Mouse (Mus musculus): ENCODE results near the gene Wfdc21.
A peak's percentile ranks its signal among the peaks of the same experiment; 100 is the strongest.

Gene Wfdc21

DNA sequence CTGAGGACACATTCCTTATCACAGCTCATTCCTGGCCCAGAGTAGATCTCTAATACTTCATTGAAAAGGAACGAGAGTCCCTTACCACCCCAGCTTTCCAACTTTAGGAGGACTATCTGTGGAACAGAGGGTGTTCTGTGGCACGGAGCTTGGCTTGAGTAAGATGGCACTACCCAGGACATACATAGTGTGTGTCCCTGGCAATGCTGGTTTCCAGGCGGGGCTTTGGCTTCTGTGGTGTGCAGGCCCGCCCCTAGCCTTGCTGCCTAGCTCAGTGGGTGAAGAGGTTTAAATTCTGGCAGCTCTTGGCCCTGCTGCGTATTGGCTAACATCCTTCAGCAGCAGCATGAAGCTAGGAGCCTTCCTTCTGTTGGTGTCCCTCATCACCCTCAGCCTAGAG is at the start of gene Wfdc21:
Wfdc21 (plus strand) TSS at position 260 of the 400 bp plus-strand sequence.
- DNase-seq (ENCODE audit: low spot score): no peak

DNA sequence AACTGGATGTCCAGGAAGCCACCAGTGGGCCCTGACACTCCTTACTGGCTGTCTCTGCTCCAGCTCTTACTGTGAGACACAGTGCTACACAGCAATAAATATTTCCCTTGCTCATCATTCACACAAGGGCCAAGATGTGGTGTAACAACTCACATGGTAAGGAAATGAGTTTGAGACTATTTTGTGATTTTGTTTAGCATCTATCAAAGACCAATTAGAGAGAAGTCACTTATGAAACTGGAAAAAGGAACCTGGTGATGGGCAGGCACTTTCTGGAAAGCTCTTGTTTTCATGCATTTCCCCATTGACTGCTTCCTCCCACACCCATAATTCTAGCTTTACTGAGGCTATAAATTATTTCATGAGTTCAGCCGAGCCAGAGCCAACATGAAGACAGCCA is 43.0 kb upstream of the Wfdc21 start, which contains the start of gene Wfdc17:
Wfdc17 (plus strand) TSS at position 287 of the 400 bp plus-strand sequence.
- no peak for DNase-seq (ENCODE audit: low spot score)

GRCm38 (mm10) chr11:83708715-83709114 is 38.0 kb upstream of the Wfdc21 start, which contains the start of gene Wfdc18:
Gene Wfdc18, plus strand, starts transcription at chr11:83709015.
- no peak for DNase-seq (ENCODE audit: low spot score)

DNA sequence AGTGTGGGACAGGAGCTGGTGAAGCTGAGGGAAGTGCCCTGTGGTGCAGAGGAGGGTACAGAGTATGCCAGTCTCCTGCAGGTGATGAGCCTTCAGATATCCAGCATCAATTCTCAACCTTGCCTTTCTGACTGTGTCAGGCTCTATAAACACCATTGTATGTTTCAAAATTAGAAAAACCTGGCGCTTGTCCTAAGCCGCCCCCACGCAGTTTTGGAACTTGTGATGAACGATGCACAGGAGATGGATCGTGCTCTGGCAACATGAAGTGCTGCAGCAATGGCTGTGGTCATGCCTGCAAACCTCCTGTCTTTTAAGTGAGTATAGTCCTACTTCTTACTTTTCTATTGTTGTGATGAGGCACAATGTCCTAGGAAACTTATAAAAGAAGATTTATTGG is 37.1 kb upstream of the Wfdc21 start:
- no peak for DNase-seq (ENCODE audit: low spot score)

- DNase-seq (ENCODE audit: low spot score): no peak
Measured at GRCm38 (mm10) chr11:83712671-83713070, 34.1 kb upstream of the Wfdc21 start.

DNA sequence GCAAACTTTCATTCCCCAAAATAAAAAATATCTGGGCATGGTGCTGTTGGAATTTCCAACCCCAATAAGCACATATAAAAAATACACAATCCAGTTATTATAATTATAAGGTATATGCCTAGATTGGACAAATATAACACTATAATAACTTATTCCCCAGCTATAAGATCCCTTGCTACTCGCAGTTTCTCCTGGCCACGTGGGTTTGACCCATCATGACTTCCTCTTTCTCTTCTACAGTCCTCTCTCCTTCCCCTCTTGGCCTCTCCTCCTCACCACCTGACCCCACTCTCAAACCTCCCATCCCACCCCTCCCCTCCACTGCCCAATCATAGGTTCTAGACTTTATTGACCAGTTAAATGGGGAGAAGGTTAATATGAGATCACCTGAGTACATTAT is 32.8 kb upstream of the Wfdc21 start:
- no peak for DNase-seq (ENCODE audit: low spot score)

DNA sequence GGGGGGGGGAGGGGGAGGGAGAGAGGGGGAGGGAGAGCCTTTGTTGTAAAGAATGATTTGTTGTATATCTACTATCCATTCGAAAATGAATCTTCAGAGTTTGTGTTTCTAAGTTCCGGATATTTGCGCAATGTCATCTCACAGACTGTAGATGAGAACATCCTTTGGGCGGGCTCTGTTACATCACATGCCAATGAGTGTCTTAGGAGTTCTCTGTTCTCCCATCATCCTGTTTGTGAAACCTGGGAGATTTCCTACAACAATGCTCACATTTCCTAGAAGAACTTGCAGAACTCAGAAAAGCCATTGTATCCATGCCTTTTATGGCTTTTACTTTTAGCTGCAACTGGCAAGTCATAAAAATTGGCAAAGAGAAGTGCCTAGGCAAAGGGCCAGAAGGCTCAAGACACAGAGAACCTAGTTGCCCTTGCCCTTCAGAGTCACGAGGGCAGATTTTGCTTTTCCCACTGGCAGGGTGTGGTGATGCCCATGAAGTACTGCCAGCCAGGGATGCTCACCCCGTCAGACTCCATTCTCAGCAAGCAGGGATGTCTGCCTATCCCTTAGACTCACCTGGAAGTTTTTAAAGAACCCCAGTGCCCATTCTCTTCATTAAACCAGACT is 29.6 kb upstream of the Wfdc21 start:
- DNase-seq (ENCODE audit: low spot score): no peak

GRCm38 (mm10) chr11:83720766-83721165 is 26.0 kb upstream of the Wfdc21 start:
- no peak for DNase-seq (ENCODE audit: low spot score)

GRCm38 (mm10) chr11:83728757-83729432 is 17.8 kb upstream of the Wfdc21 start:
- DNase-seq (ENCODE audit: low spot score): no peak

DNA sequence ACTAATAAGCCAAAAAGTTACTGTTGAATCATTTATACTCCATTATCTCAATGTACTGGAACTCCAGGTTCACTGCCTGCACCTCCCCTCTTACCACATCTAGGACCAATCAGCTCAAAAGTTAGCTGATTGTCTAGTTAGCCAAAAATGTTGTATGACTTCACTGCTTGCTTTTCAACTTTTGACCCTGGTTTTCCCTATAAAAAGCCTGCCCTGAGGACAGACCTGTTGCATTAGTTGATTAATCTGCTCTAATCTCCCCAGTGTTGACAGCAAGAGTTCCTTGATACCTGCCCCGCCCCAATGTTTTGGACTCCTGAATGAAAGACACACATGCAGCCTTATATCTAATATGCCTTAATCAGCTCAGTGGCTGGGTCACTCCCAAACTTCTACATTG is 15.6 kb upstream of the Wfdc21 start:
- DNase-seq (ENCODE audit: low spot score): peak; percentile 29

GRCm38 (mm10) chr11:83733071-83733640 is 13.6 kb upstream of the Wfdc21 start:
- DNase-seq (ENCODE audit: low spot score): no peak

DNA sequence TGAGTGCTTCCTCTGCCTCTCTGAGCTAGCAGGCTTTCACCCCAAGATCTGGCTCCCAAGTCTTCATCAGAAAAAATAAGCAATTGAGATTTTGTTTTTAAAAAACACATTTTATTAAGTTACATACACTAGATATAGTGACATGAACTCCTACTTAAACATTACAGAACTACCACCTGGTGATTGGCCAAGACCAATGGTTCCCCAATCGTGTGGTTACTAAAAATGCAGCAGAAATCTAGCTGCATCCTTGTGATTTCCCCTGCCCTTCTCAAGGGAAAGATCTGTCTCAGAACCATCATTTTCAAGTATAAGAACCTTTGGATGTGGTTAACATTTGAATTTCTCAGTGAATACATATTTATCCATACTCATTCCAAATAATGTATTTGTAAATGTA is 12.5 kb upstream of the Wfdc21 start:
- no peak for DNase-seq (ENCODE audit: low spot score)

DNA sequence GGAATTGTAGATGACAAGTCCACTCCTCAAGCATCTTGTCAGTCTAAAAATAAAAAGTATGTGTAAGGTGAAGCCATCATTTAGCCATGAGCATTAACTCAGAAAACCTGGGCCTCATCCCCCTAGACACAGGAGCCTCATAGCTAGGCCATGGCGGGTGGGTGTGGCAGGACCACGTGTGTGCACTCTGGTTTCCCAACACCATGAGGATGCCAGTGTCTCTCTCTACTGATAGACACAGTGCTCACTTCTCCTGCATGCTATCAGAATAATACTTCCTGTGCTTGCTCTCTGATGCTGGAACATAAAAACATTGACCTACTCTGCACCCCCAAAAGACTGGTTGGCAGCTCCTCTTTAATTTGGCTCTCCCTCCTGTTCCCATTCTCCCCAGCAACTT is 10.9 kb upstream of the Wfdc21 start:
- no peak for DNase-seq (ENCODE audit: low spot score)

- no peak for DNase-seq (ENCODE audit: low spot score)
Measured at GRCm38 (mm10) chr11:83737109-83737558, 9.6 kb upstream of the Wfdc21 start.

GRCm38 (mm10) chr11:83739241-83739640 is 7.5 kb upstream of the Wfdc21 start:
- peak; percentile 84 for DNase-seq (ENCODE audit: low spot score)

- no peak for DNase-seq (ENCODE audit: low spot score)
Measured at GRCm38 (mm10) chr11:83740443-83740991, 6.2 kb upstream of the Wfdc21 start.

GRCm38 (mm10) chr11:83741841-83742240 is 4.9 kb upstream of the Wfdc21 start:
- no peak for DNase-seq (ENCODE audit: low spot score)

DNA sequence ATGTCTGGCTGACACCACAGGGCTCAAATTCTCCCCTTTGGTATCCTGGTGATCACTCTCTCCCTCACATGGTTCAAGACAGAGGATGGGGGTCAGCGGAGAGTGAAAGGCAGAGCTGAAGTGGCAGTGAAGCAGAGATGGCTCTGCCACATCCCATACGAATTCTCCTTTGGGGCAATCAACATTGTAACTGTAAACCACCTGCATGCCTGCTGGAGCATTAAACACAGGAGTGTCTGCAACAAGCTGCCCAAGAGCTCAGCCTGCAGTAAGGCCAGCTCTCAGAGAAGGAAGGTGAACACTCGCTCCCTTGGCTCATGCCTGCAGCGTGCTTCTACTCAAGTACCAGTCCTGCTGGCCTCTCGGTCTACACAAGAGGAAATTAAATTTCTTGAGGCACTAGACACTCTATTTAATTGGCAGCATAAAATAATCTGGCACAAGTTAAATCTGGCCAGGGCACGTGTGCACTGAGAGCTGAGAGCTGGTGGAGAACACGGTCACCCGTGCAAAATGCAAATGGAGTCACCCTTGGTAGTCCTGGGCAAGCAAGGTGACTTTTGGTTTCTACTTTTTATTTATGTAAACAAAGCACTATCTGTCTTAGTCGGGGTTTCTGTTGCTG is 3.9 kb upstream of the Wfdc21 start:
- DNase-seq (ENCODE audit: low spot score): no peak

DNA sequence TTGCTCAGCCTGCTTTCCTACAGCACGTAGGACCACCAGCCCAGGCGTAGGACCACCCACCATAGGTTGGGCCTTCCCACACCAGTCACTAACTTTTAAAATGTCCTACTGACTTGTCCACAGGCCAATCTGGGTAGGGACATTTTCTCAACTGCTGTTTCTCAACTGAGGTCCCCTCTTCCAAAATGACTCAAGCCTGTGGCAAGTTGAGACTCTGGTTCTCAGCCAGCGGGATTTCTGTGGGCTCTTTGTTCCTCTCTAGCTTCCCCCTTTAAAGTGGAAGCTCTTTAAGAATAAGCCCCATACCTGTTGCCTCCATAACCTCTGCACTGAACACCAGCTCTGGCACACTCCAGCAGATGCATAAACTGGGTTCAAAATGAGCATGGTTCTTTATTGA is 3.2 kb upstream of the Wfdc21 start:
- DNase-seq (ENCODE audit: low spot score): no peak

DNA sequence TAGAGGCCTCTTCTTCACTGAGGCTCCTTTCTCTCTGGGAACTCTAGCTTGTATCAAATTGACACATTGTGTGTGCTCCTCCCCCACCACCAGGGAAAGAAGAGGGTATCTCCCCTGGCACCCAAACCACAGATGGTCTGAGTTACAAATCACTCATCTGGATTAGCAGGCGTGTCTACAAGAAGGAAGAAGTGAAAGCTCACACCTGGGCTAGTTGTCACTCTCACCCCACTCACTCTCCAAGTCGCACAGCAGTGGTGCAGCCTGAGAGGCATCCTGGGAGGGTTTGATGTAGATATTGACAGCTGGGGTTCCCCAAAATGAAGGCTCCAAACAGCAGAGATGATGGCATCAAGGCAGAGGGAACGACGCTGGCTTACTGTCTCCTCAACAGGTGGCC is 588 bp upstream of the Wfdc21 start:
- no peak for DNase-seq (ENCODE audit: low spot score)

DNA sequence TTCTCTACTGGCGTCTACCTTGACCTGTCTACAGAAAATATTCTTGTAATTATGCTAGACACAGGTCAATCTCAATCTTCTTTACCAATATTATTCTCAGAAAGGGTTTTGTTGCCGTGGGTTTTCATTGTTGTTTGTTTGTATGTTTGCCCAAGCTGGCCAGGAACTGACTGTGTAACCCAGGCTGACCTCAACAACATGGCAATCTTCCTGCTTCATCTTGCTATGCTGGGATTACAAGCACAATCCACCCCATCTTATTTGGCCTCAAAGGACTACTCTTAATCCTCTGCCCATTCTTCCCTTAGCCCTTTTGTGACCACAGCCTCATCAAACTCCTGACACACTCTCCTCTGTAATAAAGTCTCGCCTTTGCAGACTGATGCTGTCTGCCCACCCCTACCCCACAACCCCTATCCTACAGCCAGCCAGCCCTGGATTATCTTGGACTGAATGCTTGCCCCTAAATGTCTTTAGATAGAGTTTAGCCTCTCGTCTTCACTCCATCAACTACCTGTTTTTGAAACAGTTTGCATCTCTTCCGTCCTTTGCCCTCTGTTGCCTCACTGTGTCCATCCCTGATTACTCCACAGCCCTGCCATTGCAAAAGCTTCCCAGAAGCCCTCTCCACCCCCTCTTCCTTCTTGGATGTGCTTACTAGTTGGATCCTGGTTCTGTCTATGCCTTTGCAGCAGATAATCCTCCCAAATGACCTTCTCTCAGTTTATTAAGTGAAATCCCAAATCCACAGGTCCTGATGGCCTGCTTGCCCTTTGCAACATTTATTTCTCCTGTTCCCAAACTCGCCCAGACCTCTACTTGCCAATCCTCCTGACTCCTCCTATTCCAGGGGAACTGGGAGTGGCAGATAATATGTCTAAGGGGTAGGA is 881 bp downstream of the Wfdc21 start:
- no peak for DNase-seq (ENCODE audit: low spot score)

Data from testis, postnatal 10 days (tissue).